Mouse (Mus musculus) sigmoid colon, adult 10 weeks (tissue): Measurements from ENCODE around the gene Atg13. TPM values are rescaled to one million over a fixed set of nuclear protein-coding genes. Genes with fewer than 3 reads are reported as not detected.

Source experiments
- polyA plus RNA-seq: library from polyadenylated mRNA; stranded (reverse); fragments of 350-450 nt; fragmentation: Illumina TruSeq; extraction: RNeasy Lipid Tissue Mini Kit (QIAGEN cat#74804); gene quantifications from one replicate; pipeline ENCODE4 v1.2.3, GENCODE M21; 2014; ENCODE audit warnings: low read depth, low replicate concordance

Gene Atg13
- 18.1 TPM for polyA plus RNA-seq

GRCm38 (mm10) chr2:91710272-91711234 is at the start of gene Atg13, which contains the start of gene Harbi1:
Gene Atg13, minus strand, starts transcription at chr2:91710576.
Gene Harbi1, plus strand, starts transcription at chr2:91710852.

GRCm38 (mm10) chr2:91729971-91730821 is 19.8 kb upstream of the Atg13 start, which contains the start of gene Ambra1:
Gene Ambra1, plus strand, starts transcription at chr2:91730134.

GRCm38 (mm10) chr2:91649553-91650359 is 60.6 kb downstream of the Atg13 start, which contains the start of the genes Zfp408 and Arhgap1:
Gene Zfp408, minus strand, starts transcription at chr2:91649791.
Gene Arhgap1, plus strand, starts transcription at chr2:91649860.

GRCm38 (mm10) chr2:91636229-91636628 is 74.1 kb downstream of the Atg13 start, which contains the start of gene F2:
Gene F2, minus strand, starts transcription at chr2:91636414.

Other genes starting within 250 kb of the Atg13 start
- gene Ckap5, start 183.8 kb downstream of the Atg13 start, polyA plus RNA-seq, result 72.7 TPM
- gene F2, start 74.2 kb downstream of the Atg13 start, polyA plus RNA-seq, result not detected
- gene Zfp408, start 60.8 kb downstream of the Atg13 start, polyA plus RNA-seq, result 1.9 TPM
- gene Arhgap1, start 60.7 kb downstream of the Atg13 start, polyA plus RNA-seq, result 31.3 TPM
- gene Harbi1, start 276 bp upstream of the Atg13 start, polyA plus RNA-seq, result 21.5 TPM
- gene Ambra1, start 19.6 kb upstream of the Atg13 start, polyA plus RNA-seq, result 5.5 TPM
- not detected for gene Chrm4, start 216.7 kb upstream of the Atg13 start, polyA plus RNA-seq
- not detected for gene Mdk, start 221.7 kb upstream of the Atg13 start, polyA plus RNA-seq
- not detected for gene Gm9821, start 235.1 kb upstream of the Atg13 start, polyA plus RNA-seq